Mouse (Mus musculus) intestine, postnatal 0 days (tissue): ENCODE measurements around the gene Tcf7l2. TPM values are rescaled to one million over a fixed set of nuclear protein-coding genes. Genes with fewer than 3 reads are reported as not detected.

Experiments
- ATAC-seq: fragments of 200-750 bp; cut with Nextera tagmentation; 2 replicates; pipeline ENCODE4 v1.8.0; 2017; ENCODE audit warnings: mild to moderate bottlenecking, moderate TSS enrichment, moderate library complexity
- H3K27ac ChIP-seq: fragments of 300-500 bp; sonication (generic); 2 replicates; pipeline ENCODE4 v1.5.1; 2014; ENCODE audit warnings: mild to moderate bottlenecking, low read depth, low read length, moderate library complexity
- H3K27me3 ChIP-seq: fragments of 300-500 bp; sonication (generic); replicated peaks from 2 replicates; pipeline ENCODE4 v1.6.1; 2014; ENCODE audit warnings: low read length, mixed read lengths; ENCODE audit not compliant: control insufficient read depth, insufficient read depth
- H3K36me3 ChIP-seq: fragments of 300-500 bp; sonication (generic); 2 replicates; pipeline ENCODE4 v1.6.1; 2014; ENCODE audit warnings: mild to moderate bottlenecking, moderate library complexity; ENCODE audit not compliant: control insufficient read depth, insufficient read depth
- H3K4me1 ChIP-seq: fragments of 300-500 bp; sonication (generic); replicated peaks from 2 replicates; pipeline ENCODE4 v1.6.1; 2014; ENCODE audit warnings: antibody characterized with exemption, low read length, mixed read lengths; ENCODE audit not compliant: control insufficient read depth, insufficient read depth
- H3K4me2 ChIP-seq: fragments of 300-500 bp; sonication (generic); replicated peaks from 2 replicates; pipeline ENCODE4 v1.6.1; 2014; ENCODE audit warnings: low read depth, mild to moderate bottlenecking, moderate library complexity
- H3K4me3 ChIP-seq: fragments of 300-500 bp; sonication (generic); 2 replicates; pipeline ENCODE4 v1.5.1; 2014; ENCODE audit warnings: low read depth, low read length
- H3K9ac ChIP-seq: fragments of 300-500 bp; sonication (generic); 2 replicates; pipeline ENCODE4 v1.6.1; 2014; ENCODE audit warnings: mild to moderate bottlenecking, low read depth, low read length
- H3K9me3 ChIP-seq: fragments of 300-500 bp; sonication (generic); 2 replicates; pipeline ENCODE4 v1.6.1; 2016; ENCODE audit warnings: mixed run types; ENCODE audit not compliant: control insufficient read depth
- CTCF ChIP-seq: sonication (generic); IDR thresholded peaks from 2 replicates; pipeline ENCODE4 v1.5.1; 2016; ENCODE audit warnings: low read depth, mild to moderate bottlenecking, control low read depth, antibody characterized with exemption, moderate library complexity
- WGBS: fragments of 180-500 bp; shearing (Covaris S2); extraction: QIAGEN DNeasy Blood & Tissue Kit; methylation state at CpG from one replicate; pipeline ENCODE4 v1.1.7; 2014; 5-methylcytosine and 5-hydroxymethylcytosine counted together
- polyA plus RNA-seq: library from polyadenylated mRNA; unstranded; fragments of >200 nt; fragmentation: Nextera tagmentation; extraction: Ambion mirVana; gene quantifications from 2 replicates; pipeline ENCODE4 v1.2.1, GENCODE M21; 2015

Gene Tcf7l2
- polyA plus RNA-seq, 1 experiment from 2014 or later = 32.4 TPM

DNA sequence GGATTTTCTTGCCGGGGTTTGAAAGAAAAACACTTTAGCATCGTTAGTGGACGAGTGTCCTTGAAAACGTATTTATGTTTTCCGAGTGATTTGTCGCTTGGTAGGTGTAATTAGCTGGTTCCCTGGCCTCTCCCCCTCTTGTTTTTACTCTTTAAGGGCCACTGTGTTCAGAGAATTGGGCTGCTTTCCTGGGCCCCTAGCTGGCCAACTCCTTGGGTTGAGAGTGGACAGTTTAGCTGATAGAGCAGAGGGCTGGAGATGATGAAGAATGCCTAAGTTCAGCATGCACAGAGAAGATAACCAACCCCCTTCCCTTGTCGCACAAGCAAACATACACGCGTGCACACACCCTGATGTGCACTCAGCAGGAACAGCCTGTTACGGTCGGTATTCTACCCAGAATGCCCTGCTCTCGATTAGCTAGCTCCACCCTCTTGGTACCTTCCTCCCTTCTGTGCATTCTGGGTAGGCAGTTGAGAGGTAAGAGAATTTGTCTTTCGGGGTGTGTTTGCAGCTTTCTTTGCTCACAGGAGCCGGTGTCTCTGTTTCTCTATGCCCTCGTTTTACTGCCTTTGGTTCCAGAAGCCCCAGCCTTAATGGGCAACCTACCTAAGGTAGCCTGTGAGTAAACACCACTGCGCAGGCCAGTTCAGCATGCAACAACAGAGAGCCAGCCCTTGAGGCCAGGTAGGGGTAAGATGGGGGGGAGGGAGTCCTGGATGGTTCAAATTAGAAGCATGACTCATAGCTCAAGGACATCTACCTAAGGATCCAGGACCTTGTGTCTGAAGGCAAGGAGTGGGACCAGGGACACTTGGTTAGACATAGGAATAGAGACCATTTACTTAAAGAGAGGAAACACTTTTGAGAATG lies 199.9 kb downstream of the Tcf7l2 start:
- 83% methylated on average over 16 of the region's 16 CpGs for WGBS
- no peaks in the 10 kb centered on the region for H3K27me3 ChIP-seq
- no peaks in the 10 kb centered on the region for H3K36me3 ChIP-seq
- TF ChIP-seq CTCF = no peak
- no peak for ATAC-seq
- no peaks in the 10 kb centered on the region for H3K9me3 ChIP-seq
- H3K4me2 ChIP-seq = no peak overlapping the region
- no peak overlapping the region for H3K27ac ChIP-seq
- H3K4me3 ChIP-seq = no peak overlapping the region
- H3K9ac ChIP-seq = no peak overlapping the region
- H3K4me1 ChIP-seq = no peaks in the 10 kb centered on the region

DNA sequence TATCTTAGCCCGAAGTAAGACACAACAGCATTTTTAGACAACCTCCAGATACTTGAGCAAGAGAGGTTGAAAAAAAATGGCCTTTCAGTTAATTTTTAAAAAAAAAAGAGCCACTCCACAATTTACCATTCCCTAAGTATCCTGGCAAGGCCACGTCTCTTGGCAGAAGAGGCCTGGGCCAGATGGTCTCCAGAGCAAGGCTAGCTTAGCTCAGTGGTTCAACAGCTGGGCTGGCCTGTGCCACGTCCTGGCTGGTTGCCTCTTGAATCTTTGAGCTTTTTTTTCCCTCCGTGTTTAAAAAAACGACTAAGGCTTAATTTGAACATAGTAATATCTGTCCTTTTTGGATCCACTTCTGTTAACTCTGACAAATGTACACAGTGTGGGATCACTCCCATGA lies 209.8 kb downstream of the Tcf7l2 start:
- Histone ChIP-seq H3K4me3 (no peak overlapping the region), H3K36me3 (no peaks in the 10 kb centered on the region), H3K9ac (no peak overlapping the region), H3K27me3 (no peaks in the 10 kb centered on the region), H3K9me3 (no peaks in the 10 kb centered on the region), H3K4me1 (no peaks in the 10 kb centered on the region), H3K27ac (no peak overlapping the region), H3K4me2 (no peak overlapping the region)
- TF ChIP-seq CTCF = no peak
- 75% methylated on average over 5 of the region's 5 CpGs for WGBS
- ATAC-seq = no peak

DNA sequence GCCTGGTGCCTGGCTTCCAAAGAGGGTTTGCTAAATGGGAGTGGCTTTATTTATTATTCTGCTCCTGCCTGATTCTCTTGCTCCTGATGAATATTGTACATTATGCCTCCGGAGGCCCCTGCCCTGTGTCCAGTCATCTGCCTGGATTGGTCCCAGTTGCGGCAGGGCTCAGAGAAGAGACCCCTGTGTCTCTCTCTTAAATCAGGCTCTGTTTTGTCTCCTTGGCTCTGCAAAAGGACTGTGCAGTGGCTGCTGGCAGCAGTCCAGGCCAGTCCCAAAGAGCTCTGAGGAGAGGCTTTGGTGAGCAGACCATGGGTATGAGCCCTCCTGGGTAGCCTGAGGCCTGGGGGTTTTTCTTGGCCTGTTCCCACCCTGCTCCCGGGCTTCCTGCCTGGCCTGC lies 211.6 kb downstream of the Tcf7l2 start:
- Histone ChIP-seq H3K9ac (no peak overlapping the region), H3K4me3 (no peak overlapping the region), H3K4me1 (no peaks in the 10 kb centered on the region), H3K27ac (no peak overlapping the region), H3K36me3 (no peaks in the 10 kb centered on the region), H3K27me3 (no peaks in the 10 kb centered on the region), H3K4me2 (no peak overlapping the region), H3K9me3 (no peaks in the 10 kb centered on the region)
- no peak for ATAC-seq
- 64% methylated on average over 3 of the region's 3 CpGs for WGBS
- no peak for TF ChIP-seq CTCF

DNA sequence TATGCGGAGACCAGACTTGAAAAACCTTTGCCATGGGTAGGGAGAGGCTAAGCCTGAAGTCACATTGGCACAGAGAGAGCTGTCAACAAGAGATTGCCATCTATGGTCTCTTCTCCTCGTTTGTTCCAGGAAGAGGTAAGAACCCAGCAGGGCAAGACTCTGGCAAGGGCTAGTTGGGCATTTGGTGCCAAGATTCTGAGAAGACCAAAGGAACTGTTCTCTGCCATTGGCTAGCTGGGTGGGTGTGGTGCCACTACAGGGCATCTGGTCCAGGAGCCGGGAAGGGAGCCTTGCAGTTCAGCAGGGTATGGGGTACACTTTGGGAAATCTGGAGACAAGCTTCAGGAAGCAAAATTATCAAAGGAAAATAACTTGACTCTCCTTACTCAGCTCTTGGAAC lies 213.5 kb downstream of the Tcf7l2 start:
- H3K27me3 ChIP-seq = no peaks in the 10 kb centered on the region
- WGBS = 81% methylated on average over 3 of the region's 3 CpGs
- ATAC-seq = no peak

DNA sequence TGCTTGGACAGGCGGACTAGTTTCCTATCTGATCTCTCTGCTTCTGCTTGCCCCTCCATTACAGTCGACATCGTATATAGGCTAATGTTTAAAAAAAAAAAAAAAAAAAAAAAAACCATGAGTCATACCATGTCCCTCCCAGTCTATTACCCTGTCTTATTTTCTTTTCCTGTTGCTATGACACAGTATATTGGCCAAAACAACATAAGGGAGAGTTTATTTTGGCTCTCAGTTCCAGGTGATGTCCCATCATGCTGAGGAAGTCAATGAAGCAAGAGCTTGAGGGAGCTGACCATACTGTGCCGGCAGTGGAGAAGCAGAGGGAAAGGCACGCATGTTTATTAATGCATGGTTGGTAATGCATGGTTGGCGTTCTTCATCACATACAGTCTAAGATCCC lies 215.1 kb downstream of the Tcf7l2 start:
- ATAC-seq = no peak

More for the DNA sequence above, 213.5 kb downstream of the Tcf7l2 start:
- TF ChIP-seq CTCF = no peak
- no peak overlapping the region for H3K4me2 ChIP-seq
- H3K9ac ChIP-seq = no peak overlapping the region
- 0 out of 2 replicates have a peak, but pooled peaks cover 3% of the 10 kb centered on the region for H3K9me3 ChIP-seq
- H3K27ac ChIP-seq = no peak overlapping the region
- H3K4me3 ChIP-seq = no peak overlapping the region
- H3K36me3 ChIP-seq = no peaks in the 10 kb centered on the region
- no peaks in the 10 kb centered on the region for H3K4me1 ChIP-seq

DNA sequence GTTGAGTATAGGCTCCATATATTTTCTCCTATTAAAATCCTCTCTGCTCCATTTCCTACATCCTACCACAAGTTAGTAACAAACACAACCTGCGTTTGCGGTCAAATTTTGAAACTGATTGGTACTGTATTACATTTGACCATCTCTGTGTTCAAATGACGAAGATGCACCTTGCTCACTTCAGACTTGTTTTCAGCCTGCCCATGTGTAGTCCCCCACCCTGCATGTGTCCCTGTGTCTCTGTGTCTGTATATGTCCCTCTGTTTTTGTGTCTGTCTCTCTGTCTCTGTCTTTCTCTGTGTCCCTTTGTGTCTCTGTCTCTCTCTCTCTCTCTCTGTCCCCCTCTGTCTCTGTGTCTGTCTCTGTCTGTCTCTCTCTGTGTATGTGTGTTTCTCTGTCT lies 222.8 kb downstream of the Tcf7l2 start:
- no peak for TF ChIP-seq CTCF
- 96% methylated on average over 3 of the region's 3 CpGs for WGBS
- no peak for ATAC-seq
- Histone ChIP-seq H3K27ac (no peak overlapping the region), H3K4me1 (no peaks in the 10 kb centered on the region), H3K27me3 (no peaks in the 10 kb centered on the region), H3K9ac (no peak overlapping the region), H3K36me3 (no peaks in the 10 kb centered on the region), H3K4me3 (no peak overlapping the region), H3K9me3 (0 out of 2 replicates have a peak, but pooled peaks cover 3% of the 10 kb centered on the region), H3K4me2 (no peak overlapping the region)

More for the DNA sequence above, 215.1 kb downstream of the Tcf7l2 start:
- no peak overlapping the region for H3K27ac ChIP-seq
- H3K27me3 ChIP-seq = no peaks in the 10 kb centered on the region
- no peak overlapping the region for H3K4me2 ChIP-seq
- H3K36me3 ChIP-seq = no peaks in the 10 kb centered on the region
- 0 out of 2 replicates have a peak, but pooled peaks cover 3% of the 10 kb centered on the region for H3K9me3 ChIP-seq
- H3K9ac ChIP-seq = no peak overlapping the region
- TF ChIP-seq CTCF = no peak
- no peaks in the 10 kb centered on the region for H3K4me1 ChIP-seq
- WGBS = 81% methylated on average over 6 of the region's 6 CpGs
- no peak overlapping the region for H3K4me3 ChIP-seq
